Mouse (Mus musculus): ENCODE results near the gene Aunip.

Aunip gene

GRCm38 (mm10) chr4:134510845-134511411 is at the start of gene Aunip:
Aunip (plus strand) TSS chr4:134510999.
- in situ Hi-C loops (cut with MboI): no loop called here

- in situ Hi-C loops (cut with MboI): no loop called here
Measured at GRCm38 (mm10) chr4:134461252-134461651, 49.5 kb upstream of the Aunip start.

GRCm38 (mm10) chr4:134465789-134466188 is 45.0 kb upstream of the Aunip start:
- in situ Hi-C loops (cut with MboI): no loop called here

GRCm38 (mm10) chr4:134466381-134467262 is 44.2 kb upstream of the Aunip start:
- in situ Hi-C loops (cut with MboI): no loop called here

GRCm38 (mm10) chr4:134467435-134468214 is 43.2 kb upstream of the Aunip start:
- in situ Hi-C loops (cut with MboI): no loop called here

- in situ Hi-C loops (cut with MboI): no loop called here
Measured at GRCm38 (mm10) chr4:134468215-134468575, 42.6 kb upstream of the Aunip start, which contains the start of gene Stmn1. Stmn1 (plus strand) TSS chr4:134468320.

- in situ Hi-C loops (cut with MboI): no loop called here
Measured at GRCm38 (mm10) chr4:134468578-134469266, 42.1 kb upstream of the Aunip start.

GRCm38 (mm10) chr4:134469341-134469796 is 41.4 kb upstream of the Aunip start:
- in situ Hi-C loops (cut with MboI): no loop called here

GRCm38 (mm10) chr4:134469985-134470384 is 40.8 kb upstream of the Aunip start:
- in situ Hi-C loops (cut with MboI): no loop called here

- in situ Hi-C loops (cut with MboI): no loop called here
Measured at GRCm38 (mm10) chr4:134471469-134471868, 39.3 kb upstream of the Aunip start.

GRCm38 (mm10) chr4:134473764-134474163 is 37.0 kb upstream of the Aunip start:
- in situ Hi-C loops (cut with MboI): no loop called here

GRCm38 (mm10) chr4:134474240-134474639 is 36.6 kb upstream of the Aunip start:
- in situ Hi-C loops (cut with MboI): no loop called here

GRCm38 (mm10) chr4:134476899-134477298 is 33.9 kb upstream of the Aunip start:
- in situ Hi-C loops (cut with MboI): loop anchor here (5.0 kb wide), 1 partner anchor 80 kb away; the partner anchor contains the start of gene Pafah2

GRCm38 (mm10) chr4:134478031-134478430 is 32.8 kb upstream of the Aunip start:
- in situ Hi-C loops (cut with MboI): loop anchor here (5.0 kb wide), 1 partner anchor 81 kb away; the partner anchor contains the start of gene Pafah2

GRCm38 (mm10) chr4:134479839-134480238 is 31.0 kb upstream of the Aunip start:
- in situ Hi-C loops (cut with MboI): loop anchor here (5.0 kb wide), 1 partner anchor 83 kb away; the partner anchor contains the start of gene Pafah2

- in situ Hi-C loops (cut with MboI): no loop called here
Measured at GRCm38 (mm10) chr4:134480864-134481263, 29.9 kb upstream of the Aunip start.

- in situ Hi-C loops (cut with MboI): no loop called here
Measured at GRCm38 (mm10) chr4:134481270-134481669, 29.5 kb upstream of the Aunip start.

- in situ Hi-C loops (cut with MboI): no loop called here
Measured at GRCm38 (mm10) chr4:134482442-134482841, 28.4 kb upstream of the Aunip start.

- in situ Hi-C loops (cut with MboI): no loop called here
Measured at GRCm38 (mm10) chr4:134483078-134483688, 27.6 kb upstream of the Aunip start.

GRCm38 (mm10) chr4:134483696-134484095 is 27.1 kb upstream of the Aunip start:
- in situ Hi-C loops (cut with MboI): no loop called here

- in situ Hi-C loops (cut with MboI): no loop called here
Measured at GRCm38 (mm10) chr4:134484231-134484630, 26.6 kb upstream of the Aunip start.
